Mouse (Mus musculus): Measurements from ENCODE around the gene Bnip1. TPM values are rescaled to one million over a fixed set of nuclear protein-coding genes. Genes with fewer than 3 reads are reported as not detected.

Bnip1 gene
- 16.6 and 17.2 TPM in 2 replicates for polyA plus RNA-seq (2012; rRNA removed)

DNA sequence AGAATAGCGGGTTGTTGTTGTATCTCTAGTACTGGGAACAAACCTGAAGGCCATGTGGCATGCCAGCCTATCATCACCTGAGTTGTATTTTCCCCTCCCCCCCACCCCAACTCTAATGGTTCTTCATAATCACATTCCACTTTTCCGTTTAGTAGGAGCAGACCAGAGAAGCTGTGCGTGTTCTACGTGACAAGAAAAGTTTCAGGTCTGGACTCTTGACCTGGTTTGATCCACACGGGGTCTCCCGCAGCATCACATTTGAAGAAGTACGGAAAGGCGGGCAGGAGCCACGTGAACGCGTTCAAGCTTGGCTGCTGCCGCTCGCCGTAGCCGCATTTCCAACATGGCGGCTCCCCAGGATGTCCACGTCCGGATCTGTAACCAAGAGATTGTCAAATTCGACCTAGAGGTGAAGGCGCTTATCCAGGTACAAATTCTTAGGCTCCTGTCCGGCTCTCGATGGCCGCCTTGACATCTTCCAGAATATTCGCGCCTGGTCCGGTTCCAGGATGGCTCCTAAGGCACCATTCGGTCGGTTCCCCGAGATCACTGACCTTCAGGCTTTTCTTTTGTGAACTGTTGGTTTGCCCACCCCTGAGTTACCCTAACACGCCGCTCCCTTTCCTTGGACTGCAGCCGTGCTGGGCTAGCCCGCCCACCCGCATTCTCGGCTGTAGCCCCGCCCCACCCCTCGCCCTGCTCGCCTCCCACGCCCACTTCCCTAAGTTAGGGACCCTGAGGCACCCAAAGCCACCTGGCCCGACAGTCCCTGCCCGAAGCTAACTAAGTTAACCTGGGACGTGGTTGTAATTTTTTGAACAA, at the start of gene Bnip1:
Gene Bnip1, plus strand, starts transcription at position 317 of the 822 bp plus-strand sequence.
- under 1% methylated on average over 42 of the region's 42 CpGs for WGBS
- Histone ChIP-seq H3K27me3 (ENCODE audit: control insufficient read depth, insufficient read depth, low read length) (no peaks in the 10 kb centered on the region), H3K36me3 (ENCODE audit: control insufficient read depth, insufficient read depth, low read length) (peaks cover 17% of the 10 kb centered on the region), H3K4me1 (ENCODE audit: control insufficient read depth, insufficient read depth, insufficient read length) (no peaks in the 10 kb centered on the region), H3K27ac (ENCODE audit: insufficient read depth, low read length) (peak within 1 kb of the TSS; percentile 86), H3K4me3 (ENCODE audit: extremely low read depth, insufficient read depth, insufficient read length) (peak within 1 kb of the TSS; percentile 96)
- DNase-seq (ENCODE audit: low read depth in 1 of 2, low spot score in 2 of 2), result peak; percentile 45 to 79
- no peak for TF ChIP-seq POLR2A (IDR thresholded peaks at IDR 0.05; ENCODE audit: low read depth, low read length)
- TF ChIP-seq CTCF (IDR thresholded peaks at IDR 0.05; ENCODE audit: extremely low read depth, insufficient read depth, insufficient read length, insufficient replicate concordance), result no peak

DNA sequence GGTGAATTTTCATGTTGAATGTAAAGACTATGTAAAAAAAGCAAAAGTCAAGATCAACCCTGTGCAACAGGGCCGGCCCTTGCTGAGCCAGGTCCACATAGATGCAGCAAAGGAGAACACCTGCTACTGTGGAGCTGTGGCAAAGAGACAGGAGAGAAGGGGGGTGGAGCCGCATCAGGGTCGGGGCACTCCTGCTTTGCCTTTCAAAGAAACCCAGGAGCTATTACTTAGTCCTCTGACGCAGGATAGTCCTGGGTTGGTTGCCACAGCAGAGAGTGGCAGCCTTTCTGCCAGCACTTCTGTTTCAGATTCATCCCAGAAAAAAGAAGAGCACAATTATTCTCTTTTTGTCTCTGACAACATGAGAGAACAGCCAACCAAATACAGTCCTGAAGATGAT, 38.3 kb upstream of the Bnip1 start:
- WGBS, result 90% methylated on average over 4 of the region's 4 CpGs
- Histone ChIP-seq H3K36me3 (ENCODE audit: control insufficient read depth, insufficient read depth, low read length) (peaks cover 17% of the 10 kb centered on the region), H3K4me3 (ENCODE audit: extremely low read depth, insufficient read depth, insufficient read length) (no peak overlapping the region), H3K4me1 (ENCODE audit: control insufficient read depth, insufficient read depth, insufficient read length) (no peaks in the 10 kb centered on the region), H3K27me3 (ENCODE audit: control insufficient read depth, insufficient read depth, low read length) (no peaks in the 10 kb centered on the region), H3K27ac (ENCODE audit: insufficient read depth, low read length) (no peak overlapping the region)
- no peak for TF ChIP-seq POLR2A (IDR thresholded peaks at IDR 0.05; ENCODE audit: low read depth, low read length)
- no peak for TF ChIP-seq CTCF (IDR thresholded peaks at IDR 0.05; ENCODE audit: extremely low read depth, insufficient read depth, insufficient read length, insufficient replicate concordance)
- no peak for DNase-seq (ENCODE audit: low read depth in 1 of 2, low spot score in 2 of 2)

DNA sequence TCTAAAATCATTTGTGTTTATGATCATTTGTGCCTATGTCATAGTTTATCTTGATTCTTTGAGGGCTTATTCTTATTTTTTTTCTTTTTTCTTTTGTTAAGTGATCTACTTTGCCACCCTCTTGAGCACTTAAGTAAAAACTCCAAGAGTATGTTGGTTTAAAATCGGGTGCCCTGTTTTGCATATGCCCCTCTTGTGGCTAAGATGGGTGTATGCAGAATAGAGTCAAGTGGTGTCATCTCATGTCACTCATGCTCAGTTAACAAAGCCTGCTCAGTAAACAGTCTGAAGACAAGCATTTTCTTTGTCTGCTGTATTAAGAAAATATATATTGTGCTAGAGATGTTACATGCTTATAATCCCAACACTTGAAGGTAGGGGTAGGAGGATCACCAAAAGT, 37.6 kb upstream of the Bnip1 start:
- no peak overlapping the region for H3K27ac ChIP-seq (ENCODE audit: insufficient read depth, low read length)
- DNase-seq (ENCODE audit: low read depth in 1 of 2, low spot score in 2 of 2), result no peak
- H3K27me3 ChIP-seq (ENCODE audit: control insufficient read depth, insufficient read depth, low read length), result no peaks in the 10 kb centered on the region
- TF ChIP-seq CTCF (IDR thresholded peaks at IDR 0.05; ENCODE audit: extremely low read depth, insufficient read depth, insufficient read length, insufficient replicate concordance) (no peak), POLR2A (IDR thresholded peaks at IDR 0.05; ENCODE audit: low read depth, low read length) (no peak)
- H3K4me1 ChIP-seq (ENCODE audit: control insufficient read depth, insufficient read depth, insufficient read length), result no peaks in the 10 kb centered on the region
- H3K36me3 ChIP-seq (ENCODE audit: control insufficient read depth, insufficient read depth, low read length), result peaks cover 17% of the 10 kb centered on the region
- no peak overlapping the region for H3K4me3 ChIP-seq (ENCODE audit: extremely low read depth, insufficient read depth, insufficient read length)
- 33% methylated on average over 1 of the region's 1 CpGs for WGBS

DNA sequence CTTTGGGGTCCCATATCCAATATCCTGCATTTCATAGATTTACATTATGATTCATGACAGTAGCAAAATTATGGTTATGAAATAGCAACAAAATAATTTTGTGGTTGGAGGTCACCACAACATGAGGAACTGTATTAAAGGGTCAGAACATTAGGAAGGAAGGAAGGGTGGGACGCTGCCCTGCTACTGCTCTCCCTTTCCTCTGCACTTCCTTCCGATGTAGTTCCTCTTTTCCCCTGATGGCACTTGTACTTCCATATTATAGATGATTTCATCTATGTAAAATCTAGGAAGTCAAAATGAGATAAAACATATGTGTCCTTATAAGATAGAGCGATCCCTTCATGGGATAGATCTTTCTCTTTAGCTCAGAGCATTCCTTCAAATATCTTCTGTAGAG, 30.9 kb upstream of the Bnip1 start:
- 60% methylated on average over 3 of the region's 3 CpGs for WGBS
- no peak overlapping the region for H3K27ac ChIP-seq (ENCODE audit: insufficient read depth, low read length)
- TF ChIP-seq CTCF (IDR thresholded peaks at IDR 0.05; ENCODE audit: extremely low read depth, insufficient read depth, insufficient read length, insufficient replicate concordance) (no peak), POLR2A (IDR thresholded peaks at IDR 0.05; ENCODE audit: low read depth, low read length) (no peak)
- no peaks in the 10 kb centered on the region for H3K27me3 ChIP-seq (ENCODE audit: control insufficient read depth, insufficient read depth, low read length)
- no peak overlapping the region for H3K4me3 ChIP-seq (ENCODE audit: extremely low read depth, insufficient read depth, insufficient read length)
- no peak for DNase-seq (ENCODE audit: low read depth in 1 of 2, low spot score in 2 of 2)
- H3K36me3 ChIP-seq (ENCODE audit: control insufficient read depth, insufficient read depth, low read length), result peaks cover 4% of the 10 kb centered on the region
- H3K4me1 ChIP-seq (ENCODE audit: control insufficient read depth, insufficient read depth, insufficient read length), result peaks cover 8% of the 10 kb centered on the region; the same call in 1 of the 2 replicates

DNA sequence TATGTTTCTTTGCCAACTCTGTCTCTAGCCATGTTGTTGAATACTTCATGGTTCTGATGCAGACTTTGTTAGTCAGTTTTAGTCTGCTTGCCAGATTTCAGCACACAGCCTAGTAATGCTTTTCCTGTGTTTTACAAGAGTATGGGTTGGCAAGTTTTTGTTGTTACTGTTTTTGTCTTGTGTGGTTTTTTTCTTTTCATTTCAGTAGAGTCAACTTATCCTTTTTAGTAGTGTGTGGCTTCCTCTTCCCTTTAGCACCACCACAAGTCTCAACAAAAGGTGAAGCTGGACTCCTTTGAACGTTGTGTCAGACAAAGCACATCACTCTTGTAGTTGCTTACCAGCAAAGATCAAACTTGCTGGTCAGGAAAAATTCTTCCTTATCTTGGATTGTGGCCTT, 28.6 kb upstream of the Bnip1 start:
- Histone ChIP-seq H3K4me3 (ENCODE audit: extremely low read depth, insufficient read depth, insufficient read length) (no peak overlapping the region), H3K4me1 (ENCODE audit: control insufficient read depth, insufficient read depth, insufficient read length) (peaks cover 8% of the 10 kb centered on the region; the same call in 1 of the 2 replicates), H3K36me3 (ENCODE audit: control insufficient read depth, insufficient read depth, low read length) (peaks cover 3% of the 10 kb centered on the region), H3K27ac (ENCODE audit: insufficient read depth, low read length) (peak overlapping the region; percentile 35; the same call in 1 of the 2 replicates), H3K27me3 (ENCODE audit: control insufficient read depth, insufficient read depth, low read length) (no peaks in the 10 kb centered on the region)
- no peak for TF ChIP-seq CTCF (IDR thresholded peaks at IDR 0.05; ENCODE audit: extremely low read depth, insufficient read depth, insufficient read length, insufficient replicate concordance)
- TF ChIP-seq POLR2A (IDR thresholded peaks at IDR 0.05; ENCODE audit: low read depth, low read length), result no peak
- WGBS, result 6% methylated on average over 1 of the region's 1 CpGs
- DNase-seq (ENCODE audit: low read depth in 1 of 2, low spot score in 2 of 2), result peak in 1 of 2 experiments; percentile 23

DNA sequence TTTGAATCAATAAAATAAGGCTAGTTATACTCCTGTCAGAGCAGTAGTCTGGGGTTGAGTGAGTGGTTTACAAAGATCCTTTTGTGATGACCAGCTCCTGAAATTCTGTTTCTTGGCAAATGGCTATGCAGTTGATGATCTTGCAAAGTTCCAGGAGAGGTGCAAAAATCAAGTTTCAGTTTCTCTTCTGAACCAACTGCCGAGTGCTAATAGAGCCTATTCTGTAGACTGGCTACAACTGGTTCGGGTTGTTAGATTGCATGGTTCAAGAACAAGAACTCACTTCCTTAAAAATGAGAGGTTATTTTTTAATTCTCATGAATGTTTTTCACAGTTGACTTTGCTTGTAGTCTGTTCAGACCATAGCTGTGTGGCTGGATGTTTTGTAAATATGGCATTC, 27.4 kb upstream of the Bnip1 start:
- no peaks in the 10 kb centered on the region for H3K27me3 ChIP-seq (ENCODE audit: control insufficient read depth, insufficient read depth, low read length)
- no peak overlapping the region; the same call in 1 of the 2 replicates for H3K27ac ChIP-seq (ENCODE audit: insufficient read depth, low read length)
- no peak overlapping the region for H3K4me3 ChIP-seq (ENCODE audit: extremely low read depth, insufficient read depth, insufficient read length)
- 4% methylated on average over 2 of the region's 2 CpGs for WGBS
- DNase-seq (ENCODE audit: low read depth in 1 of 2, low spot score in 2 of 2), result peak in 1 of 2 experiments; percentile 35
- TF ChIP-seq POLR2A (IDR thresholded peaks at IDR 0.05; ENCODE audit: low read depth, low read length), result no peak
- TF ChIP-seq CTCF (IDR thresholded peaks at IDR 0.05; ENCODE audit: extremely low read depth, insufficient read depth, insufficient read length, insufficient replicate concordance), result no peak
- H3K36me3 ChIP-seq (ENCODE audit: control insufficient read depth, insufficient read depth, low read length), result peaks cover 10% of the 10 kb centered on the region
- H3K4me1 ChIP-seq (ENCODE audit: control insufficient read depth, insufficient read depth, insufficient read length), result peaks cover 8% of the 10 kb centered on the region; the same call in 1 of the 2 replicates

All from spleen, adult 2 months (tissue).